Mouse (Mus musculus): Measurements from ENCODE around the gene Zap70.
A peak's percentile ranks its signal among the peaks of the same experiment; 100 is the strongest.
"Not testable (repeated sequence)": the region's sequence is repeated elsewhere in the genome, so short reads cannot be mapped to it uniquely, and the experiment has no call there.

Zap70 gene

GRCm38 (mm10) chr1:36772198-36772934 lies 10.8 kb downstream of the Zap70 start:
- no peak for DNase-seq (ENCODE audit: low spot score in 2 of 2)

GRCm38 (mm10) chr1:36780793-36781192 lies 19.2 kb downstream of the Zap70 start:
- DNase-seq (ENCODE audit: low spot score in 2 of 2): no peak

GRCm38 (mm10) chr1:36782476-36782875 lies 20.9 kb downstream of the Zap70 start:
- DNase-seq (ENCODE audit: low spot score in 2 of 2): no peak

GRCm38 (mm10) chr1:36784365-36785134 lies 23.0 kb downstream of the Zap70 start:
- peak; percentile 89 to 92 for DNase-seq (ENCODE audit: low spot score in 2 of 2)

GRCm38 (mm10) chr1:36785238-36785641 lies 23.6 kb downstream of the Zap70 start:
- peak; percentile 75 to 76 for DNase-seq (ENCODE audit: low spot score in 2 of 2)

GRCm38 (mm10) chr1:36786377-36786776 lies 24.8 kb downstream of the Zap70 start:
- DNase-seq (ENCODE audit: low spot score in 2 of 2): no peak

- no peak for DNase-seq (ENCODE audit: low spot score in 2 of 2)
Observed at GRCm38 (mm10) chr1:36789416-36789815, 27.8 kb downstream of the Zap70 start.

- no peak for DNase-seq (ENCODE audit: low spot score in 2 of 2)
Observed at GRCm38 (mm10) chr1:36796711-36797110, 35.1 kb downstream of the Zap70 start.

GRCm38 (mm10) chr1:36797481-36797880 lies 35.9 kb downstream of the Zap70 start:
- peak; percentile 78 to 81 for DNase-seq (ENCODE audit: low spot score in 2 of 2)

- DNase-seq (ENCODE audit: low spot score in 2 of 2): no peak
Observed at GRCm38 (mm10) chr1:36800379-36801011, 38.9 kb downstream of the Zap70 start.

GRCm38 (mm10) chr1:36804259-36804658 lies 42.7 kb downstream of the Zap70 start:
- DNase-seq (ENCODE audit: low spot score in 2 of 2): no peak

GRCm38 (mm10) chr1:36804833-36805232 lies 43.2 kb downstream of the Zap70 start:
- no peak for DNase-seq (ENCODE audit: low spot score in 2 of 2)

GRCm38 (mm10) chr1:36806181-36806905 lies 44.7 kb downstream of the Zap70 start:
- peak in 1 of 2 experiments; percentile 16 for DNase-seq (ENCODE audit: low spot score in 2 of 2)

GRCm38 (mm10) chr1:36807086-36807485 lies 45.5 kb downstream of the Zap70 start:
- DNase-seq (ENCODE audit: low spot score in 2 of 2): no peak

GRCm38 (mm10) chr1:36807782-36808565 lies 46.4 kb downstream of the Zap70 start:
- DNase-seq (ENCODE audit: low spot score in 2 of 2): peak in 1 of 2 experiments; percentile 22

- DNase-seq (ENCODE audit: low spot score in 2 of 2): no peak
Observed at GRCm38 (mm10) chr1:36811806-36812205, 50.2 kb downstream of the Zap70 start.

GRCm38 (mm10) chr1:36813415-36813814 lies 51.8 kb downstream of the Zap70 start:
- peak; percentile 74 to 87 for DNase-seq (ENCODE audit: low spot score in 2 of 2)

GRCm38 (mm10) chr1:36814271-36814903 lies 52.8 kb downstream of the Zap70 start:
- DNase-seq (ENCODE audit: low spot score in 2 of 2): no peak

- no peak for DNase-seq (ENCODE audit: low spot score in 2 of 2)
Observed at GRCm38 (mm10) chr1:36815166-36815565, 53.6 kb downstream of the Zap70 start.

GRCm38 (mm10) chr1:36821918-36822317 lies 60.3 kb downstream of the Zap70 start:
- not testable (repeated sequence) for DNase-seq (ENCODE audit: low spot score in 2 of 2)

- no peak for DNase-seq (ENCODE audit: low spot score in 2 of 2)
Observed at GRCm38 (mm10) chr1:36824356-36824755, 62.8 kb downstream of the Zap70 start.
